In the genomic region with DNA sequence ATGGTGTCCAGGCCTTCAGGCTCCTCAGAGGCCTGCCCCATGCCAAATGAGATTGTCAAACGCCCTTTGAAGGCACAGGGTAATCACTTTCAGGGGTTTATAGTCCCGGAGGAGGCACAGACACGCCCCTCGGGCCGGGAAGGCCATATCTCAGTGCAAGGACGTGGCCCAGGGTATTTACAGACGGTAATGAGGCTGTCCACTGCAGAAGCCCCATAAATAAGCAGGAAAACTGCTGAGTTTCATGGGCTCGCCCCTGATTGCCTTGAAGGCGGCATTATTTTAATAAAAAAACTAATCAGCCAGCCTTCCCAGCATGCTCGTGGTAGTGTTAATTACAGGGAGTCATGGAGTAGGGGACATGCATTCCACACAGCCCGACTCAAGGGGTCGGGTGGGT, we compare ENCODE assay signal across 25 mouse cellular contexts. TPM values are rescaled to one million over a fixed set of nuclear protein-coding genes. Genes with fewer than 3 reads are reported as not detected.
DNase-seq lines count a peak whose midpoint lies in the region; ATAC-seq lines count a peak whose summit lies in the region.
"Had no signal": no experiment of that assay in that cellular context is flagged by ENCODE, and none has a peak within 500 bp of the region (broad histone marks: within the 10 kb centered on the region; RNA-seq: fewer than 3 reads in every experiment).

No protein-coding gene starts in this region.

- 15% methylated on average over 12 of the region's 12 CpGs for WGBS in limb, embryonic 11.5 days
- 12% methylated on average over 12 of the region's 12 CpGs for WGBS in neural tube, embryonic 15.5 days

- no peaks in the 10 kb centered on the region for H3K9me3 ChIP-seq in megakaryocyte, embryonic 14.5 days
- no peaks in the 10 kb centered on the region for H3K9me3 ChIP-seq in limb, embryonic 11.5 days (ENCODE audit: control insufficient read depth, low read length)
- no peaks in the 10 kb centered on the region for H3K9me3 ChIP-seq in neural tube, embryonic 15.5 days (replicated peaks)
- H3K9me3 ChIP-seq: embryonic facial prominence, embryonic 13.5 days; forebrain, embryonic 12.5 days; G1E; heart, embryonic 15.5 days had no signal

- H3K4me1 ChIP-seq in megakaryocyte, embryonic 14.5 days = peaks cover 94% of the 10 kb centered on the region
- H3K4me1 ChIP-seq in limb, embryonic 11.5 days (ENCODE audit: control insufficient read depth, insufficient read depth, low read length) = peaks cover 20% of the 10 kb centered on the region
- peaks cover 34% of the 10 kb centered on the region for H3K4me1 ChIP-seq in neural tube, embryonic 15.5 days
- H3K4me1 ChIP-seq: heart, embryonic 15.5 days had no signal

- H3K9ac ChIP-seq in limb, embryonic 11.5 days (ENCODE audit: low read length) = no peak overlapping the region
- 0 out of 2 replicates have a peak overlapping the region, but pooled peaks have one; percentile 4 for H3K9ac ChIP-seq in neural tube, embryonic 15.5 days (replicated peaks)
- H3K9ac ChIP-seq: embryonic facial prominence, embryonic 13.5 days; forebrain, embryonic 12.5 days; forebrain, postnatal 0 days; heart, embryonic 15.5 days had no signal

- H3K4me3 ChIP-seq in megakaryocyte, embryonic 14.5 days (replicated peaks) = peak overlapping the region; percentile 66
- H3K4me3 ChIP-seq in limb, embryonic 11.5 days (ENCODE audit: low read depth, low read length) = no peak overlapping the region
- H3K4me3 ChIP-seq in neural tube, embryonic 15.5 days (replicated peaks) = no peak overlapping the region
- H3K4me3 ChIP-seq: embryonic facial prominence, embryonic 13.5 days; forebrain, embryonic 12.5 days; heart, embryonic 15.5 days had no signal

- no peak overlapping the region for H3K4me2 ChIP-seq in limb, embryonic 11.5 days (ENCODE audit: low read depth, severe bottlenecking)
- H3K4me2 ChIP-seq in neural tube, embryonic 15.5 days = no peak overlapping the region
- H3K4me2 ChIP-seq: embryonic facial prominence, embryonic 13.5 days; forebrain, embryonic 12.5 days; heart, embryonic 15.5 days had no signal

- peak overlapping the region; percentile 25; the same call in 1 of the 2 replicates for H3K27ac ChIP-seq in limb, embryonic 11.5 days (replicated peaks; ENCODE audit: low read depth, low read length)
- no peak overlapping the region for H3K27ac ChIP-seq in neural tube, embryonic 15.5 days (replicated peaks)
- H3K27ac ChIP-seq: embryonic facial prominence, embryonic 13.5 days; forebrain, embryonic 12.5 days; heart, embryonic 15.5 days had no signal

- H3K36me3 ChIP-seq in megakaryocyte, embryonic 14.5 days (replicated peaks; ENCODE audit: low read length) = no peaks in the 10 kb centered on the region
- no peaks in the 10 kb centered on the region for H3K36me3 ChIP-seq in limb, embryonic 11.5 days (ENCODE audit: control insufficient read depth, insufficient read depth, low read length)
- H3K36me3 ChIP-seq in neural tube, embryonic 15.5 days = no peaks in the 10 kb centered on the region
- H3K36me3 ChIP-seq: embryonic facial prominence, embryonic 13.5 days; forebrain, embryonic 12.5 days; G1E; heart, embryonic 15.5 days had no signal

- peak; percentile 46 for DNase-seq in embryo, embryonic 11 days
- DNase-seq in embryo, embryonic 9.5 days (ENCODE audit: extremely low spot score) = no peak
- DNase-seq in limb, embryonic 11.5 days (ENCODE audit: low spot score) = peak; percentile 56
- DNase-seq: adrenal gland, adult 8-10 months; adrenal gland, postnatal 36 days; B cell, adult 2 months; cerebellum, adult 8-10 months; cerebellum, postnatal 14 days; forebrain, postnatal 0 days; gastrocnemius, postnatal 36 days; heart, adult 11 months; heart, postnatal 14 days had no signal

- H3K27me3 ChIP-seq in megakaryocyte, embryonic 14.5 days (replicated peaks) = peaks cover 11% of the 10 kb centered on the region
- no peaks in the 10 kb centered on the region for H3K27me3 ChIP-seq in limb, embryonic 11.5 days (ENCODE audit: control insufficient read depth, insufficient read depth, low read length)
- peaks cover 12% of the 10 kb centered on the region; the same call in 1 of the 2 replicates for H3K27me3 ChIP-seq in neural tube, embryonic 15.5 days (replicated peaks)
- H3K27me3 ChIP-seq: forebrain, embryonic 12.5 days had no signal

- no peak for ATAC-seq in megakaryocyte, adult 5-6 weeks (ENCODE audit: poor library complexity, severe bottlenecking)
- ATAC-seq in limb, embryonic 11.5 days (ENCODE audit: insufficient number of reproducible peaks, low FRiP score, low TSS enrichment, low read depth) = peak; percentile 37; the same call in 1 of the 2 replicates
- no peak for ATAC-seq in neural tube, embryonic 15.5 days (ENCODE audit: low FRiP score)
- ATAC-seq in inflammation-experienced regulatory T-cells, adult 6 months = no peak
- ATAC-seq: CD4-positive, CD25-positive, alpha-beta regulatory T cell, adult 4 months; forebrain, postnatal 0 days; hindbrain, embryonic 16.5 days had no signal

RNA-seq across cellular contexts. Expression of a gene that starts 26.8 kb away (rescaled TPM):
- polyA plus RNA-seq in megakaryocyte, embryonic 14.5 days (2012; ENCODE audit: insufficient read depth, low replicate concordance) = 0.15 TPM in 1 of 2 replicates, not detected in the other
- not detected in 2 replicates for total RNA-seq in megakaryocyte, adult 5-6 weeks (2015)
- not detected in 2 replicates for total RNA-seq in megakaryocyte, adult 5-6 weeks (2017)
- not detected in 2 replicates for polyA plus RNA-seq in limb, embryonic 11.5 days (2014; fragmentation: Nextera tagmentation; extraction: Ambion mirVana)
- polyA plus RNA-seq in neural tube, embryonic 15.5 days (2015; fragmentation: Nextera tagmentation; extraction: Ambion mirVana) = 0.06 and 0.20 TPM in 2 replicates
- polyA plus RNA-seq in inflammation-experienced regulatory T-cells, adult 6 months (2017; shearing (Covaris generic)) = not detected
- total RNA-seq: common myeloid progenitor, adult 5-6 weeks; hematopoietic stem cell, adult 5-6 weeks had no signal
- polyA plus RNA-seq: CD4-positive, CD25-positive, alpha-beta regulatory T cell, adult 4 months; forebrain, embryonic 12.5 days; forebrain, postnatal 0 days; G1E had no signal

RNA-seq across cellular contexts. Expression of a gene that starts 54.1 kb away (rescaled TPM):
- polyA plus RNA-seq in megakaryocyte, embryonic 14.5 days (2012; ENCODE audit: insufficient read depth, low replicate concordance) = not detected in 2 replicates
- not detected in 2 replicates for total RNA-seq in megakaryocyte, adult 5-6 weeks (2015)
- total RNA-seq in megakaryocyte, adult 5-6 weeks (2017) = not detected in 2 replicates
- 0.16 TPM in 1 of 2 replicates, not detected in the other for polyA plus RNA-seq in limb, embryonic 11.5 days (2014; fragmentation: Nextera tagmentation; extraction: Ambion mirVana)
- polyA plus RNA-seq in neural tube, embryonic 15.5 days (2015; fragmentation: Nextera tagmentation; extraction: Ambion mirVana) = 69.0 and 84.0 TPM in 2 replicates
- polyA plus RNA-seq in inflammation-experienced regulatory T-cells, adult 6 months (2017; shearing (Covaris generic)) = not detected
- total RNA-seq: common myeloid progenitor, adult 5-6 weeks; G1E; gastrocnemius, adult 8-10 months; gastrocnemius, postnatal 36 days; heart, postnatal 14 days; hematopoietic stem cell, adult 5-6 weeks had no signal
- polyA plus RNA-seq: CD4-positive, CD25-positive, alpha-beta regulatory T cell, adult 4 months had no signal

Comparison
In these comparisons a context has a peak if more than half of its experiments do, and no peak if none do; other contexts are left out.
1. RNA of a gene that starts 54.1 kb away (polyA plus RNA-seq): 69.0 to 84.0 TPM in neural tube, embryonic 15.5 days; 0.16 TPM in limb, embryonic 11.5 days, not detected in megakaryocyte, embryonic 14.5 days and not detected in inflammation-experienced regulatory T-cells, adult 6 months; every median in the first group is over 10 times any median in the second.